Mouse (Mus musculus) forebrain, embryonic 13.5 days (tissue): ENCODE results near the gene Dtx3. TPM values are rescaled to one million over a fixed set of nuclear protein-coding genes. Genes with fewer than 3 reads are reported as not detected.
A peak's percentile ranks its signal among the peaks of the same experiment; 100 is the strongest.

ENCODE experiments used
- ATAC-seq: fragments of 200-750 bp; cut with Nextera tagmentation; 2 replicates; pipeline ENCODE4 v1.8.0; 2017
- H3K27ac ChIP-seq: fragments of 300-500 bp; sonication (generic); 2 replicates; pipeline ENCODE4 v1.5.1; 2015; ENCODE audit warnings: inconsistent platforms, mild to moderate bottlenecking, moderate library complexity
- H3K27me3 ChIP-seq: fragments of 300-500 bp; sonication (generic); 2 replicates; pipeline ENCODE4 v1.6.1; 2015; ENCODE audit warnings: mild to moderate bottlenecking, inconsistent platforms
- H3K36me3 ChIP-seq: fragments of 300-500 bp; sonication (generic); 2 replicates; pipeline ENCODE4 v1.6.1; 2015; ENCODE audit warnings: mild to moderate bottlenecking, inconsistent platforms; ENCODE audit not compliant: poor library complexity, severe bottlenecking
- H3K4me1 ChIP-seq: fragments of 300-500 bp; sonication (generic); 2 replicates; pipeline ENCODE4 v1.6.1; 2015; ENCODE audit warnings: inconsistent platforms
- H3K4me2 ChIP-seq: fragments of 300-500 bp; sonication (generic); 2 replicates; pipeline ENCODE4 v1.6.1; 2015; ENCODE audit warnings: inconsistent platforms, mild to moderate bottlenecking, moderate library complexity
- H3K4me3 ChIP-seq: fragments of 300-500 bp; sonication (generic); 2 replicates; pipeline ENCODE4 v1.5.1; 2015; ENCODE audit warnings: mild to moderate bottlenecking, inconsistent platforms
- H3K9ac ChIP-seq: fragments of 300-500 bp; sonication (generic); 2 replicates; pipeline ENCODE4 v1.6.1; 2015; ENCODE audit warnings: mild to moderate bottlenecking, inconsistent platforms
- H3K9me3 ChIP-seq: fragments of 300-500 bp; sonication (generic); replicated peaks from 2 replicates; pipeline ENCODE4 v1.6.1; 2016; ENCODE audit warnings: inconsistent platforms
- WGBS: fragments of 180-500 bp; shearing (Covaris S2); methylation state at CpG from one replicate; pipeline ENCODE4 v1.1.7; 2015; 5-methylcytosine and 5-hydroxymethylcytosine counted together
- polyA plus RNA-seq: library from polyadenylated mRNA; unstranded; fragments of >200 nt; fragmentation: Nextera tagmentation; extraction: Ambion mirVana; gene quantifications from 2 replicates; pipeline ENCODE4 v1.2.1, GENCODE M21; 2015

Dtx3 gene
- polyA plus RNA-seq, 1 experiment from 2014 or later = 150 TPM

- Histone ChIP-seq H3K9ac (no peak overlapping the region), H3K4me2 (no peak overlapping the region), H3K27ac (no peak overlapping the region), H3K27me3 (peaks cover 58% of the 10 kb centered on the region), H3K36me3 (peaks cover 5% of the 10 kb centered on the region; the same call in 1 of the 2 replicates), H3K4me3 (no peak overlapping the region), H3K4me1 (peaks cover 40% of the 10 kb centered on the region), H3K9me3 (no peaks in the 10 kb centered on the region)
- WGBS = 73% methylated on average over 6 of the region's 6 CpGs
- no peak for ATAC-seq
Observed at GRCm38 (mm10) chr10:127181566-127181965, 14.0 kb downstream of the Dtx3 start.

GRCm38 (mm10) chr10:127180695-127181047 lies 14.9 kb downstream of the Dtx3 start:
- Histone ChIP-seq H3K27me3 (peaks cover 67% of the 10 kb centered on the region), H3K4me1 (peaks cover 40% of the 10 kb centered on the region), H3K36me3 (0 out of 2 replicates have a peak, but pooled peaks cover 4% of the 10 kb centered on the region), H3K9me3 (no peaks in the 10 kb centered on the region), H3K27ac (no peak overlapping the region), H3K4me3 (no peak overlapping the region), H3K9ac (no peak overlapping the region), H3K4me2 (peak overlapping the region; percentile 47; the same call in 1 of the 2 replicates)
- 16% methylated on average over 3 of the region's 3 CpGs for WGBS
- ATAC-seq = no peak

GRCm38 (mm10) chr10:127179871-127180694 lies 15.4 kb downstream of the Dtx3 start, which contains the start of gene Slc26a10:
Slc26a10 (minus strand) TSS chr10:127180645.
- Histone ChIP-seq H3K27ac (no peak within 1 kb of the TSS), H3K4me3 (peak within 1 kb of the TSS; percentile 17), H3K27me3 (peaks cover 67% of the 10 kb centered on the region), H3K36me3 (0 out of 2 replicates have a peak, but pooled peaks cover 4% of the 10 kb centered on the region), H3K4me1 (peaks cover 40% of the 10 kb centered on the region), H3K9ac (peak within 1 kb of the TSS; percentile 6; the same call in 1 of the 2 replicates), H3K9me3 (no peaks in the 10 kb centered on the region), H3K4me2 (peak within 1 kb of the TSS; percentile 47)
- ATAC-seq = peak; percentile 41
- WGBS = 3% methylated on average over 34 of the region's 34 CpGs

- Histone ChIP-seq H3K36me3 (0 out of 2 replicates have a peak, but pooled peaks cover 1% of the 10 kb centered on the region), H3K27me3 (peaks cover 80% of the 10 kb centered on the region), H3K4me2 (peak overlapping the region; percentile 54), H3K4me1 (peaks cover 27% of the 10 kb centered on the region), H3K9me3 (no peaks in the 10 kb centered on the region), H3K9ac (peak overlapping the region; percentile 9; the same call in 1 of the 2 replicates), H3K4me3 (peak overlapping the region; percentile 27), H3K27ac (no peak overlapping the region)
- 4% methylated on average over 41 of the region's 41 CpGs for WGBS
- no peak for ATAC-seq
Observed at GRCm38 (mm10) chr10:127178286-127179027, 17.1 kb downstream of the Dtx3 start.

- Histone ChIP-seq H3K36me3 (no peaks in the 10 kb centered on the region), H3K4me2 (peak overlapping the region; percentile 54), H3K27me3 (peaks cover 86% of the 10 kb centered on the region), H3K4me1 (peaks cover 27% of the 10 kb centered on the region), H3K27ac (no peak overlapping the region), H3K9me3 (no peaks in the 10 kb centered on the region), H3K9ac (no peak overlapping the region), H3K4me3 (peak overlapping the region; percentile 27)
- peak; percentile 39 for ATAC-seq
- WGBS = 1% methylated on average over 23 of the region's 23 CpGs
Observed at GRCm38 (mm10) chr10:127177719-127178118, 17.8 kb downstream of the Dtx3 start.

GRCm38 (mm10) chr10:127177235-127177634 lies 18.3 kb downstream of the Dtx3 start:
- no peak overlapping the region for H3K9ac ChIP-seq
- peak overlapping the region; percentile 54 for H3K4me2 ChIP-seq
- WGBS = 18% methylated on average over 9 of the region's 9 CpGs
- H3K36me3 ChIP-seq = no peaks in the 10 kb centered on the region
- peaks cover 85% of the 10 kb centered on the region for H3K27me3 ChIP-seq
- H3K4me3 ChIP-seq = peak overlapping the region; percentile 27; the same call in 1 of the 2 replicates
- ATAC-seq = no peak
- H3K4me1 ChIP-seq = peaks cover 27% of the 10 kb centered on the region
- H3K27ac ChIP-seq = no peak overlapping the region
- H3K9me3 ChIP-seq = no peaks in the 10 kb centered on the region

GRCm38 (mm10) chr10:127176756-127177155 lies 18.8 kb downstream of the Dtx3 start:
- Histone ChIP-seq H3K4me2 (peak overlapping the region; percentile 16; the same call in 1 of the 2 replicates), H3K9ac (no peak overlapping the region), H3K36me3 (peaks cover 3% of the 10 kb centered on the region; the same call in 1 of the 2 replicates), H3K27ac (no peak overlapping the region), H3K4me3 (no peak overlapping the region), H3K9me3 (no peaks in the 10 kb centered on the region), H3K27me3 (peaks cover 88% of the 10 kb centered on the region), H3K4me1 (peaks cover 27% of the 10 kb centered on the region)
- no peak for ATAC-seq
- WGBS = 12% methylated on average over 7 of the region's 7 CpGs

- H3K4me1 ChIP-seq = peaks cover 27% of the 10 kb centered on the region
- no peak overlapping the region for H3K4me3 ChIP-seq
- no peak overlapping the region for H3K9ac ChIP-seq
- H3K27ac ChIP-seq = no peak overlapping the region
- no peaks in the 10 kb centered on the region for H3K9me3 ChIP-seq
- 33% methylated on average over 3 of the region's 3 CpGs for WGBS
- no peak for ATAC-seq
- H3K36me3 ChIP-seq = peaks cover 4% of the 10 kb centered on the region; the same call in 1 of the 2 replicates
- peaks cover 88% of the 10 kb centered on the region for H3K27me3 ChIP-seq
- H3K4me2 ChIP-seq = no peak overlapping the region
Observed at GRCm38 (mm10) chr10:127176228-127176627, 19.3 kb downstream of the Dtx3 start.

GRCm38 (mm10) chr10:127174170-127174569 lies 21.4 kb downstream of the Dtx3 start:
- no peak overlapping the region for H3K27ac ChIP-seq
- peaks cover 4% of the 10 kb centered on the region; the same call in 1 of the 2 replicates for H3K36me3 ChIP-seq
- no peak overlapping the region for H3K9ac ChIP-seq
- H3K4me2 ChIP-seq = no peak overlapping the region
- peaks cover 27% of the 10 kb centered on the region for H3K4me1 ChIP-seq
- ATAC-seq = no peak
- peaks cover 88% of the 10 kb centered on the region for H3K27me3 ChIP-seq
- H3K4me3 ChIP-seq = no peak overlapping the region
- 89% methylated on average over 7 of the region's 7 CpGs for WGBS
- no peaks in the 10 kb centered on the region for H3K9me3 ChIP-seq

- Histone ChIP-seq H3K27me3 (peaks cover 88% of the 10 kb centered on the region), H3K4me3 (no peak overlapping the region), H3K27ac (no peak overlapping the region), H3K9me3 (no peaks in the 10 kb centered on the region), H3K36me3 (peaks cover 4% of the 10 kb centered on the region; the same call in 1 of the 2 replicates), H3K4me1 (peaks cover 23% of the 10 kb centered on the region), H3K9ac (no peak overlapping the region), H3K4me2 (no peak overlapping the region)
- 86% methylated on average over 16 of the region's 16 CpGs for WGBS
- ATAC-seq = no peak
Observed at GRCm38 (mm10) chr10:127173148-127174065, 22.1 kb downstream of the Dtx3 start.

GRCm38 (mm10) chr10:127171631-127172200 lies 23.8 kb downstream of the Dtx3 start:
- H3K9ac ChIP-seq = no peak overlapping the region
- H3K4me3 ChIP-seq = no peak overlapping the region; the same call in 1 of the 2 replicates
- H3K36me3 ChIP-seq = peaks cover 4% of the 10 kb centered on the region; the same call in 1 of the 2 replicates
- no peak overlapping the region for H3K27ac ChIP-seq
- 88% methylated on average over 15 of the region's 15 CpGs for WGBS
- no peaks in the 10 kb centered on the region for H3K9me3 ChIP-seq
- peaks cover 14% of the 10 kb centered on the region for H3K4me1 ChIP-seq
- no peak for ATAC-seq
- peaks cover 87% of the 10 kb centered on the region for H3K27me3 ChIP-seq
- no peak overlapping the region for H3K4me2 ChIP-seq
